Mouse (Mus musculus) liver, postnatal 0 days (tissue): ENCODE results near the gene Tspear. TPM values are rescaled to one million over a fixed set of nuclear protein-coding genes. Genes with fewer than 3 reads are reported as not detected.
"Not testable (repeated sequence)": the region's sequence is repeated elsewhere in the genome, so short reads cannot be mapped to it uniquely, and the experiment has no call there.

Experiments used
- ATAC-seq: fragments of 200-750 bp; cut with Nextera tagmentation; 2 replicates; pipeline ENCODE4 v1.8.0; 2017; ENCODE audit warnings: mild to moderate bottlenecking, moderate library complexity
- DNase-seq: peaks from one replicate; pipeline ENCODE4 v3.0.0-alpha.2; 2016
- H3K27ac ChIP-seq: fragments of 300-500 bp; sonication (generic); 2 replicates; pipeline ENCODE4 v1.5.1; 2014; ENCODE audit warnings: antibody characterized with exemption, moderate library complexity, mild to moderate bottlenecking, low read depth
- H3K27me3 ChIP-seq: fragments of 300-500 bp; sonication (generic); 2 replicates; pipeline ENCODE4 v1.6.1; 2014; ENCODE audit warnings: low read length, control low read depth, mixed read lengths; ENCODE audit not compliant: insufficient read depth
- H3K36me3 ChIP-seq: fragments of 300-500 bp; sonication (generic); replicated peaks from 2 replicates; pipeline ENCODE4 v1.6.1; 2014; ENCODE audit warnings: mild to moderate bottlenecking, control low read depth, low read length, moderate library complexity, mixed read lengths; ENCODE audit not compliant: insufficient read depth
- H3K4me1 ChIP-seq: fragments of 300-500 bp; sonication (generic); 2 replicates; pipeline ENCODE4 v1.6.1; 2014; ENCODE audit warnings: antibody characterized with exemption, mild to moderate bottlenecking, control low read depth; ENCODE audit not compliant: insufficient read depth
- H3K4me2 ChIP-seq: fragments of 300-500 bp; sonication (generic); 2 replicates; pipeline ENCODE4 v1.6.1; 2014; ENCODE audit warnings: low read depth, mild to moderate bottlenecking, low read length, moderate library complexity, mixed read lengths
- H3K4me3 ChIP-seq: fragments of 300-500 bp; sonication (generic); 2 replicates; pipeline ENCODE4 v1.5.1; 2014; ENCODE audit warnings: low read depth, low read length
- H3K9ac ChIP-seq: fragments of 300-500 bp; sonication (generic); replicated peaks from 2 replicates; pipeline ENCODE4 v1.6.1; 2014; ENCODE audit warnings: mild to moderate bottlenecking, moderate library complexity
- H3K9me3 ChIP-seq: fragments of 300-500 bp; sonication (generic); 2 replicates; pipeline ENCODE4 v1.6.1; 2016; ENCODE audit warnings: mild to moderate bottlenecking, control low read depth, low read length, mixed read lengths
- CTCF ChIP-seq: sonication (generic); IDR thresholded peaks from 2 replicates; pipeline ENCODE4 v1.5.1; 2016; ENCODE audit warnings: antibody characterized with exemption, low read depth
- EP300 ChIP-seq: IDR thresholded peaks from 2 replicates; pipeline ENCODE4 v1.6.1; 2016; ENCODE audit warnings: antibody characterized with exemption, low read depth, mild to moderate bottlenecking
- WGBS: fragments of 180-500 bp; shearing (Covaris S2); extraction: QIAGEN DNeasy Blood & Tissue Kit; methylation state at CpG from one replicate; pipeline ENCODE4 v1.1.7; 2014; ENCODE audit not compliant: insufficient replicate concordance; 5-methylcytosine and 5-hydroxymethylcytosine counted together
- polyA plus RNA-seq: library from polyadenylated mRNA; unstranded; fragments of >200 nt; fragmentation: Nextera tagmentation; extraction: Ambion mirVana; gene quantifications from 2 replicates; pipeline ENCODE4 v1.2.1, GENCODE M21; 2015

The Tspear gene
- polyA plus RNA-seq, 1 experiment from 2014 or later: 0.06 TPM

GRCm38 (mm10) chr10:77697133-77697532 lies 10.8 kb downstream of the Tspear start, which contains the start of gene Gm9508:
Gene Gm9508, minus strand, starts transcription at chr10:77697233.
- peaks cover 6% of the 10 kb centered on the region; the same call in 1 of the 2 replicates for H3K9me3 ChIP-seq
- H3K4me3 ChIP-seq: no peak within 1 kb of the TSS
- DNase-seq (no peak), ATAC-seq (no peak)
- TF ChIP-seq EP300: no peak
- H3K27ac ChIP-seq: no peak within 1 kb of the TSS
- 0 out of 2 replicates have a peak, but pooled peaks cover 5% of the 10 kb centered on the region for H3K27me3 ChIP-seq
- no peak within 1 kb of the TSS for H3K9ac ChIP-seq
- 32% methylated on average over 4 of the region's 4 CpGs for WGBS
- no peaks in the 10 kb centered on the region for H3K4me1 ChIP-seq
- no peak within 1 kb of the TSS for H3K4me2 ChIP-seq
- H3K36me3 ChIP-seq: no peaks in the 10 kb centered on the region

DNA sequence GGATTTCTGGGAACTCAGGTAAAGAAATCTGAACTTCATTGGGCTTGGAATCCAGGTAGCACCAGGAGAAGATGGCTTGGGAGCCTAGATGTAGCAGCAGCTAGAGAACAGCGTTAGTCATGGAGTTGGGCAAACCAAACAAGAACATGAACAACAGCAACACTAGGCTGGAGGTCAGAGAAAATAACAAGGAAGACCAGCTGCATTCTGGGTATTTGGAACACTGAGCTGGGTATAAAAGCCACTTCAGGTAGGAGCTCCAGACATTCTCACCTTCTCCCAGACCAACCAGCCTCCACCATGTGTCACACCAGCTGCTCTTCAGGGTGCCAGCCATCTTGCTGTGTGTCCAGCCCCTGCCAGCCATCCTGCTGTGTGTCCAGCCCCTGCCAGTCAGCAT lies 20.0 kb downstream of the Tspear start, which contains the start of gene Gm10272:
Gene Gm10272, plus strand, starts transcription at position 301 of the 400 bp plus-strand sequence.
- no peak within 1 kb of the TSS for H3K9ac ChIP-seq
- 92% methylated on average over 1 of the region's 1 CpGs for WGBS
- ATAC-seq (no peak), DNase-seq (no peak)
- H3K27me3 ChIP-seq: no peaks in the 10 kb centered on the region
- H3K4me3 ChIP-seq: no peak within 1 kb of the TSS
- no peaks in the 10 kb centered on the region for H3K4me1 ChIP-seq
- TF ChIP-seq CTCF: no peak
- no peak for TF ChIP-seq EP300
- H3K36me3 ChIP-seq: no peaks in the 10 kb centered on the region
- H3K27ac ChIP-seq: no peak within 1 kb of the TSS
- H3K4me2 ChIP-seq: no peak within 1 kb of the TSS
- no peaks in the 10 kb centered on the region for H3K9me3 ChIP-seq

- no peak for DNase-seq
- Histone ChIP-seq H3K9me3 (no peaks in the 10 kb centered on the region), H3K4me1 (no peaks in the 10 kb centered on the region), H3K4me3 (no peak overlapping the region), H3K9ac (no peak overlapping the region), H3K27me3 (no peaks in the 10 kb centered on the region), H3K36me3 (no peaks in the 10 kb centered on the region), H3K4me2 (no peak overlapping the region), H3K27ac (no peak overlapping the region)
- WGBS: 79% methylated on average over 3 of the region's 3 CpGs
- ATAC-seq: no peak
- TF ChIP-seq CTCF: no peak
- TF ChIP-seq EP300: no peak
These were observed 23.5 kb downstream of the Tspear start for GRCm38 (mm10) chr10:77709831-77710230.

DNA sequence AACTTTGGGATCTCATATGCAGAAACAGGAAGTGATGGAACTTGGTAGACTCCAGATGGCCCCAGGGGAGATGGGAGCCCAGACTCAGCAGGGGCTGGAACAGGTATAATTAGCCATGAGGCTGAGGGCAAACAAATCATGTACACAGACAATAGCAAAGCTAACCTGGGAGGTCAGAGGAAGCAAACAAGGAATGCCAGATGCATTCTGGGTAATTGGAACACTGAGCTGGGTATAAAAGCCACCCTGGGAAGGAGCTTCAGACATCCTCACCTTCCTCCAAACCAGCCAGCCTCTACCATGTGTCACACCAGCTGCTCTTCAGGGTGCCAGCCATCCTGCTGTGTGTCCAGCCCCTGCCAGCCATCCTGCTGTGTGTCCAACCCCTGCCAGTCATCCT lies 24.8 kb downstream of the Tspear start, which contains the start of gene Gm10024:
Gene Gm10024, plus strand, starts transcription at position 301 of the 400 bp plus-strand sequence.
- H3K4me3 ChIP-seq, H3K27me3 ChIP-seq, H3K36me3 ChIP-seq, H3K4me2 ChIP-seq, H3K9me3 ChIP-seq, H3K9ac ChIP-seq, ATAC-seq, DNase-seq, H3K27ac ChIP-seq, H3K4me1 ChIP-seq: not testable (repeated sequence)

- H3K4me1 ChIP-seq: no peaks in the 10 kb centered on the region
- ATAC-seq (no peak), DNase-seq (no peak)
- H3K4me3 ChIP-seq: no peak overlapping the region
- H3K27me3 ChIP-seq: no peaks in the 10 kb centered on the region
- H3K4me2 ChIP-seq: no peak overlapping the region
- no peaks in the 10 kb centered on the region for H3K9me3 ChIP-seq
- no peak overlapping the region for H3K27ac ChIP-seq
- H3K36me3 ChIP-seq: no peaks in the 10 kb centered on the region
- TF ChIP-seq CTCF (no peak), EP300 (no peak)
- H3K9ac ChIP-seq: no peak overlapping the region
- 35% methylated on average over 4 of the region's 4 CpGs for WGBS
These were observed 27.4 kb downstream of the Tspear start for GRCm38 (mm10) chr10:77713734-77714133.

DNA sequence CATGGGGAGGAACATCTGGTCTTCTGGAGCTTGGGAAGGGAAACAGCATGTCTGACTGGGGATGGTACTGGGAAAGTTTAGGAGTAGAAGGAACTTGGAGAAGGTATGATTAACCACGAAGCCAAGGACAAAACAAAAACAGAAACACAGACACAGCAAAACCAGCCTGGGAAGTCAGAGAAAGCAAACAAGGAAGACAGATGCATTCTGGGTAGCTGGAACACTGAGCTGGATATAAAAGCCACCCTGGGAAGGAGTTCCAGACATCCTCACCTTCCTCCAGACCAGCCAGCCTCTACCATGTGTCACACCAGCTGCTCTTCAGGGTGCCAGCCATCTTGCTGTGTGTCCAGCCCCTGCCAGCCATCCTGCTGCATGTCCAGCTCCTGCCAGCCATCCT lies 29.1 kb downstream of the Tspear start, which contains the start of gene Gm10142:
Gene Gm10142, plus strand, starts transcription at position 301 of the 400 bp plus-strand sequence.
- Histone ChIP-seq H3K9ac (no peak within 1 kb of the TSS), H3K9me3 (no peaks in the 10 kb centered on the region), H3K4me3 (no peak within 1 kb of the TSS), H3K36me3 (no peaks in the 10 kb centered on the region), H3K27ac (no peak within 1 kb of the TSS), H3K27me3 (no peaks in the 10 kb centered on the region), H3K4me2 (no peak within 1 kb of the TSS), H3K4me1 (no peaks in the 10 kb centered on the region)
- no peak for DNase-seq
- ATAC-seq: no peak
- WGBS: 77% methylated on average over 1 of the region's 1 CpGs
- TF ChIP-seq EP300: no peak
- no peak for TF ChIP-seq CTCF

DNA sequence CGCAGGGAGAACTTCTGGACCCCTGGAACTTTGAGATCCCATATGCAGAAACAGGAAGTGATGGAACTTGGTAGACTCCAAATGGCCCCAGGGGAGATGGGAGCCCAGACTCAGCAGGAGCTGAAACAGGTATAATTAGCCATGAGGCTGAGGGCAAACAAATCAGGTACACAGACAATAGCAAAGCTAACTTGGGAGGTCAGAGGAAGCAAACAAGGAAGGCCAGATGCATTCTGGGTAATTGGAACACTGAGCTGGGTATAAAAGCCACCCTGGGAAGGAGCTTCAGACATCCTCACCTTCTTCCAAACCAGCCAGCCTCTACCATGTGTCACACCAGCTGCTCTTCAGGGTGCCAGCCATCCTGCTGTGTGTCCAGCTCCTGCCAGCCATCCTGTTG lies 33.9 kb downstream of the Tspear start, which contains the start of gene Krtap12-1:
Gene Krtap12-1, plus strand, starts transcription at position 301 of the 400 bp plus-strand sequence.
- H3K27me3 ChIP-seq, H3K9me3 ChIP-seq, H3K27ac ChIP-seq, H3K9ac ChIP-seq, H3K4me1 ChIP-seq, ATAC-seq, H3K4me3 ChIP-seq, DNase-seq, H3K36me3 ChIP-seq, H3K4me2 ChIP-seq: not testable (repeated sequence)
- WGBS: 87% methylated on average over 1 of the region's 1 CpGs
